In the genomic region with DNA sequence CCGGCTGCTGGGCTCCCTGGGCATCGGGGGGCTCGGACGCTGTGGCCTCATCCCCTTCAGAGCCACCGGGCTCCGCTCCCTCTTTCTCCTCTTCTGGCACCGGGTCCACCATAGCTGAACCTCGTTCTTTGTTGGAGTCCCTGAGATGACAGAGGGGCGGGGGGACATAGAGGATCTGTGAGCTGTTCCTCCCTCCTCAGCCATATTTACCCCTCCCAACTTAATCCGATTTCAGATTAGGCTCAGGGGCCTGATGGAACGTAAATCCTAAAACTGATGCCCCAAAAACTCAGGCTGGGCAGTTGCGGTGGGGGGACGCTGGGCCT, we compare ENCODE assay signal across 8 mouse cellular contexts. TPM values are rescaled to one million over a fixed set of nuclear protein-coding genes. Genes with fewer than 3 reads are reported as not detected.
DNase-seq lines count a peak whose midpoint lies in the region; ATAC-seq lines count a peak whose summit lies in the region.

No protein-coding gene starts in this region.

- no peak for ATAC-seq in kidney, embryonic 14.5 days (ENCODE audit: low FRiP score, low TSS enrichment)
- ATAC-seq in hindbrain, embryonic 12.5 days (ENCODE audit: low FRiP score) = peak; percentile 8; the same call in 1 of the 2 replicates
- peak; percentile 54 for ATAC-seq in midbrain, embryonic 13.5 days
- no peak for ATAC-seq in inflammation-experienced regulatory T-cells, adult 6 months

- H3K4me2 ChIP-seq in kidney, embryonic 14.5 days (replicated peaks; ENCODE audit: low read depth, low read length) = peak overlapping the region; percentile 96
- peak overlapping the region; percentile 57 for H3K4me2 ChIP-seq in hindbrain, embryonic 12.5 days (replicated peaks)
- H3K4me2 ChIP-seq in midbrain, embryonic 13.5 days (replicated peaks) = peak overlapping the region; percentile 71

- H3K27ac ChIP-seq in kidney, embryonic 14.5 days (ENCODE audit: low read depth, low read length) = no peak overlapping the region
- H3K27ac ChIP-seq in embryonic facial prominence, embryonic 10.5 days (replicated peaks) = peak overlapping the region; percentile 84
- H3K27ac ChIP-seq in hindbrain, embryonic 12.5 days = peak overlapping the region; percentile 97
- peak overlapping the region; percentile 99 for H3K27ac ChIP-seq in midbrain, embryonic 13.5 days

- 16% methylated on average over 12 of the region's 13 CpGs for WGBS in kidney, embryonic 14.5 days
- 5% methylated on average over 13 of the region's 13 CpGs for WGBS in embryonic facial prominence, embryonic 10.5 days
- WGBS in hindbrain, embryonic 12.5 days = 2% methylated on average over 13 of the region's 13 CpGs
- WGBS in midbrain, embryonic 13.5 days = 4% methylated on average over 12 of the region's 13 CpGs

- H3K4me1 ChIP-seq in kidney, embryonic 14.5 days (ENCODE audit: control insufficient read depth, insufficient read depth, low read length) = peaks cover 21% of the 10 kb centered on the region
- peaks cover 32% of the 10 kb centered on the region for H3K4me1 ChIP-seq in embryonic facial prominence, embryonic 10.5 days
- H3K4me1 ChIP-seq in hindbrain, embryonic 12.5 days = peaks cover 29% of the 10 kb centered on the region
- peaks cover 19% of the 10 kb centered on the region for H3K4me1 ChIP-seq in midbrain, embryonic 13.5 days (replicated peaks)

- H3K9me3 ChIP-seq in kidney, embryonic 14.5 days (ENCODE audit: control insufficient read depth, low read length) = no peaks in the 10 kb centered on the region
- peaks cover 23% of the 10 kb centered on the region for H3K9me3 ChIP-seq in embryonic facial prominence, embryonic 10.5 days
- H3K9me3 ChIP-seq in hindbrain, embryonic 12.5 days (replicated peaks) = peaks cover 34% of the 10 kb centered on the region
- peaks cover 40% of the 10 kb centered on the region for H3K9me3 ChIP-seq in midbrain, embryonic 13.5 days

- peak overlapping the region; percentile 65; the same call in 1 of the 2 replicates for H3K9ac ChIP-seq in kidney, embryonic 14.5 days (ENCODE audit: low read depth, low read length)
- peak overlapping the region; percentile 87 for H3K9ac ChIP-seq in hindbrain, embryonic 12.5 days
- peak overlapping the region; percentile 90 for H3K9ac ChIP-seq in midbrain, embryonic 13.5 days (replicated peaks)

- H3K27me3 ChIP-seq in kidney, embryonic 14.5 days (ENCODE audit: control insufficient read depth, insufficient read depth, low read length) = peaks cover 56% of the 10 kb centered on the region
- H3K27me3 ChIP-seq in embryonic facial prominence, embryonic 10.5 days (replicated peaks; ENCODE audit: low read depth, poor library complexity, severe bottlenecking) = peaks cover 67% of the 10 kb centered on the region
- peaks cover 34% of the 10 kb centered on the region for H3K27me3 ChIP-seq in hindbrain, embryonic 12.5 days
- H3K27me3 ChIP-seq in midbrain, embryonic 13.5 days = no peaks in the 10 kb centered on the region

- no peaks in the 10 kb centered on the region for H3K36me3 ChIP-seq in kidney, embryonic 14.5 days (ENCODE audit: control insufficient read depth, insufficient read depth, low read length)
- peaks cover 48% of the 10 kb centered on the region for H3K36me3 ChIP-seq in embryonic facial prominence, embryonic 10.5 days (replicated peaks)
- peaks cover 47% of the 10 kb centered on the region for H3K36me3 ChIP-seq in hindbrain, embryonic 12.5 days
- peaks cover 48% of the 10 kb centered on the region for H3K36me3 ChIP-seq in midbrain, embryonic 13.5 days

- no peak for DNase-seq in kidney, adult 18-20 months
- no peak for DNase-seq in embryonic facial prominence, embryonic 10.5 days (ENCODE audit: low spot score)
- DNase-seq in urinary bladder, postnatal 25 days (ENCODE audit: low spot score) = no peak
- DNase-seq in layer of hippocampus, postnatal 14 days (ENCODE audit: low spot score in 2 of 2) = no peak

- peak overlapping the region; percentile 46 for H3K4me3 ChIP-seq in kidney, embryonic 14.5 days (ENCODE audit: low read length)
- H3K4me3 ChIP-seq in embryonic facial prominence, embryonic 10.5 days = peak overlapping the region; percentile 66
- H3K4me3 ChIP-seq in hindbrain, embryonic 12.5 days = peak overlapping the region; percentile 58
- H3K4me3 ChIP-seq in midbrain, embryonic 13.5 days (replicated peaks) = peak overlapping the region; percentile 68

RNA-seq across cellular contexts. Expression of a gene that starts 1.1 kb away (rescaled TPM):
- 0.19 and 0.24 TPM in 2 replicates for polyA plus RNA-seq in kidney, embryonic 14.5 days (2014; fragmentation: Nextera tagmentation; extraction: Ambion mirVana)
- 0.52 and 0.59 TPM in 2 replicates for polyA plus RNA-seq in embryonic facial prominence, embryonic 10.5 days (2016; fragmentation: Nextera tagmentation; extraction: Ambion mirVana)
- polyA plus RNA-seq in hindbrain, embryonic 12.5 days (2016; fragmentation: Nextera tagmentation; extraction: Ambion mirVana) = 5.9 and 6.7 TPM in 2 replicates
- 5.5 and 6.6 TPM in 2 replicates for polyA plus RNA-seq in midbrain, embryonic 13.5 days (2015; fragmentation: Nextera tagmentation; extraction: Ambion mirVana)
- not detected for polyA plus RNA-seq in inflammation-experienced regulatory T-cells, adult 6 months (2017; shearing (Covaris generic))
- 10 to 100 TPM; 18.5 to 18.7 TPM for total RNA-seq in layer of hippocampus, postnatal 14 days (2021)

RNA-seq across cellular contexts. Expression of a gene that starts 31.0 kb away (rescaled TPM):
- 7.5 and 15.6 TPM in 2 replicates for polyA plus RNA-seq in kidney, embryonic 14.5 days (2014; fragmentation: Nextera tagmentation; extraction: Ambion mirVana)
- 13.6 and 13.8 TPM in 2 replicates for polyA plus RNA-seq in embryonic facial prominence, embryonic 10.5 days (2016; fragmentation: Nextera tagmentation; extraction: Ambion mirVana)
- polyA plus RNA-seq in hindbrain, embryonic 12.5 days (2016; fragmentation: Nextera tagmentation; extraction: Ambion mirVana) = 18.8 and 19.3 TPM in 2 replicates
- 13.0 and 14.5 TPM in 2 replicates for polyA plus RNA-seq in midbrain, embryonic 13.5 days (2015; fragmentation: Nextera tagmentation; extraction: Ambion mirVana)
- 10 to 100 TPM; 21.2 to 32.8 (median 26.7) TPM for polyA plus RNA-seq in inflammation-experienced regulatory T-cells, adult 6 months (2017; shearing (Covaris generic))
- total RNA-seq in layer of hippocampus, postnatal 14 days (2021) = 10 to 100 TPM; 54.3 TPM

Comparison
In these comparisons a context has a peak if more than half of its experiments do, and no peak if none do; other contexts are left out.
1. ATAC-seq: peak in hindbrain, embryonic 12.5 days (single experiment) and midbrain, embryonic 13.5 days (single experiment); none in kidney, embryonic 14.5 days (single experiment) and inflammation-experienced regulatory T-cells, adult 6 months (single experiment).
2. Peak in every context shown above with its lines, with median percentiles within 50 percentile points of each other: H3K4me2 ChIP-seq, H3K4me3 ChIP-seq and H3K9ac ChIP-seq.